Mouse (Mus musculus) heart, postnatal 14 days (tissue): ENCODE data around the gene Ascc3. TPM values are rescaled to one million over a fixed set of nuclear protein-coding genes. Genes with fewer than 3 reads are reported as not detected.

Experiments used
- DNase-seq, 2 experiments: peaks; one replicate each; pipeline ENCODE4 v3.0.0; 2021 to 2022
- intact Hi-C: fragments of 180-260 bp; cut with DNase I; formaldehyde crosslinking; loops from one replicate; pipeline ENCODE4 v1.15.1; 2025
- total RNA-seq, 2 experiments: library from RNA; stranded (reverse); gene quantifications; 2 replicates each; pipeline ENCODE4 v1.2.3; 2021

Gene Ascc3
- total RNA-seq, 2 experiments from 2014 or later: 13.5 to 14.2 TPM

- intact Hi-C loops: no loop called here
- DNase-seq: no peak
These were observed 141.0 kb downstream of the Ascc3 start for GRCm38 (mm10) chr10:50733459-50733858.

DNA sequence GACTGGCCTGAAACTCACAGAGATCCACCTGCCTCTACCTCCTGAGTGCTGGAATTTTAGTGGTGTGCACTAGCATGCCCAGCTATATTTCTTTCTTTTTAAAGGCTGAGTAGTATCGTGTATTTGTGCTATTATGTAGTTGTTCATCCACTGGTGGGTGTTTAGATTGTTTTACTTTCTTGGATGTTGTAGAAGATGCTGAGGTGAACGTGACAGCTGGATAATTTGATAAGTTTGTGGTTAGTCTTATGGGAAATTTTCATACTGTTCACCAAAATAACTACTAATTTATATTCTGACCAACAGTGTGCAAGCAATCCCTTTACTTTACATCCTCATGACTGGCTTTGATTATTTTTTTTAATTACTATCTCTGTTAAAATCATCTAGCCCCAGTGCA lies 169.6 kb downstream of the Ascc3 start:
- DNase-seq: no peak
- intact Hi-C loops: no loop called here

GRCm38 (mm10) chr10:50762984-50763383 lies 170.5 kb downstream of the Ascc3 start:
- DNase-seq: no peak
- intact Hi-C loops: no loop called here

GRCm38 (mm10) chr10:50763457-50764310 lies 171.2 kb downstream of the Ascc3 start:
- DNase-seq: no peak
- intact Hi-C loops: no loop called here

GRCm38 (mm10) chr10:50772811-50773210 lies 180.3 kb downstream of the Ascc3 start:
- no peak for DNase-seq

GRCm38 (mm10) chr10:50773846-50774245 lies 181.4 kb downstream of the Ascc3 start:
- intact Hi-C loops: no loop called here
- no peak for DNase-seq

More at GRCm38 (mm10) chr10:50772811-50773210, 180.3 kb downstream of the Ascc3 start:
- intact Hi-C loops: no loop called here

DNA sequence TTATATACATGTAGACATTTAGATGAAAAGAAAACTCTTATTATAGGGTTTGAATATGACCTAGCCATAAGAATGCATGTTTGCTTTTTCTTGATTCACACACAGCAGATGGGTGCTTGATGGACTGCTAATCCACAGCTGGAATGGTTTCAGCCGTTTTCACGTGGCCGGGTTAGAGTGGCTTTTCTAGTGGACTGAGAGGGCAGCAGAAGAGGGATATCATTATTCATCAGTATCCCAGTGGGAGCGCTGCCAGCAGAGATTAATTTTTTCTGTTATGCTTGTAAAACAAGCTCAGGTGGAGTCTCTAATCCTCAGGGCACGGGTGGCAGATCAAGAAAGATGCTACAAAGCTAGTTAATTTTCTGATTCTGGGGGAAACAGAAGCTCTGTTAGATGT lies 200.4 kb downstream of the Ascc3 start:
- DNase-seq: no peak
- intact Hi-C loops: no loop called here

DNA sequence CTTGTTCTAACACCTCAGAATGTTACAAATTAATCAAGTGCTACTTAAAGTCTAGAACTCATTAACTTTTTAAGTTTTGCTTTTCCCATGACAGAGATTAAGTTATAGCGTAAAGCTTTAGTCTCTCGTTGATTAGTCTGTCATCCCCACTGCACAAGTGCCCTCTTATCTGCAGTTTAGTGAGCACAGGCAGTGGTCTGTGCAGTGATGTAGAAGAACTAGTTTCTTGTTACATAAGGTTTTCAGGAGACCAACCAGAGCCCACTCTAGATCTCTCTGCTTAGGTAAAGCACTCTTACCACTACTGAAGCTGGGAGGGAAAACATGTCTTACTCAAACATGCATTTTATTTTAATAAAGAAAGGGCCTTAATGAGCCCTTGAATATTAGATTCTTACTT lies 209.1 kb downstream of the Ascc3 start:
- intact Hi-C loops: no loop called here
- no peak for DNase-seq

DNA sequence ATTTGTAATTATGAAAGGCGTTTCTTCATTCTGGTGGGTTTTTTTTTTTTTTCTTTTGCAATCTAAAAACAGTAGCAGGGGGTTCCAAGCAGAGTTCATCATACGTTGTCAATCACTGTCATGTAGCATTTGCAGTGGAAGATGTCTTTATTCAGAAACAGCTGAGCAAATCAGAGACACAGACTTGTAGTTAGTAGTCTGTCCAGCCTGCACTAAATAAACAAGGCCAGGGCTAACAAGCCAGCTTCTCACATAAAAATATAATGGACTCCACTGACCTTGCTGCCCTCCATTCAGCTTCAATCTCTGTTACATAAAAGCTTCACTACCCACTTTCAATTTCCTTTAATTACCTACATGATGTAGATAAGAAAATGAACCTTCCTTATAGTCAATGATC lies 209.9 kb downstream of the Ascc3 start:
- intact Hi-C loops: no loop called here
- DNase-seq: no peak

- intact Hi-C loops: no loop called here
- no peak for DNase-seq
These were observed 213.7 kb downstream of the Ascc3 start for GRCm38 (mm10) chr10:50806166-50806565.

- intact Hi-C loops: no loop called here
- no peak for DNase-seq
These were observed 229.9 kb downstream of the Ascc3 start for GRCm38 (mm10) chr10:50822363-50822762.

DNA sequence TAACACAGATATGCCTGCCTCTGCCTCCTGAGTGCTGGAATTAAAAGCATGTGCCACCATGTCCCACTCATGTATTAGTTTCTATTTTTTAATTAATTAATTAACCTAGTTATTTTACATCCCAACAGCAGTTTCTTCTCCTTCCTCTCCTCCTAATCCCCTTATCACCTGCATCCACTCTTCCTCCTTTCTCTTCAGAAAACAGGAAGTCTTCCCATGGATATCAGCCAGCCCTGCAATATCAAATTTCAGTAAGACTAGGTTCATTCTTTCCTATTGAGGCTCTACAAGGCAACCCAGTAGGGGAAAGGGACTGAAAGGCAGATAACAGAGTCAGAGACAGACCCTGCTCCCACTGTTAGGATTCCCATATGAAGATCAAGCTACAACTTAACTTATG lies 234.4 kb downstream of the Ascc3 start:
- no peak for DNase-seq
- intact Hi-C loops: no loop called here

DNA sequence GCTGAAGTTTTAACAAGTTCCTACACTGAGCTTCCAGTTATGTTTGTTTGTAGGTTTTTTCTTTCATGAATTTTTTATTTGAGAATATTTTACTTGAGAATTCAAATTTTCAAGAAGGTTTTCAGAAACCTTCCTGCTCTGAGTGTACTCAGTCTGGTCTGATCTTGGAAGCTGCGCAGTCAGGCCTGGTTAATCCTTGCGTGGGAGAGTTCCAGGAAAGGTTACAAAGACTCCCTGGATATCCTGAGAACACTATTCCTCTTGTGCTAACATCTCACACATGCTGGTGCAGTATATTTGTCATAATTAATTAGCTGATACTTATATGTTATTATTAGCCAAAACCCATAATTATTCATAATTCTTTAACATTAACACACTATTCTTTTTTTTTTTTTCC lies 242.1 kb downstream of the Ascc3 start:
- intact Hi-C loops: no loop called here
- DNase-seq: no peak

- DNase-seq: no peak
- intact Hi-C loops: no loop called here
These were observed 250.9 kb downstream of the Ascc3 start for GRCm38 (mm10) chr10:50843363-50843762.

DNA sequence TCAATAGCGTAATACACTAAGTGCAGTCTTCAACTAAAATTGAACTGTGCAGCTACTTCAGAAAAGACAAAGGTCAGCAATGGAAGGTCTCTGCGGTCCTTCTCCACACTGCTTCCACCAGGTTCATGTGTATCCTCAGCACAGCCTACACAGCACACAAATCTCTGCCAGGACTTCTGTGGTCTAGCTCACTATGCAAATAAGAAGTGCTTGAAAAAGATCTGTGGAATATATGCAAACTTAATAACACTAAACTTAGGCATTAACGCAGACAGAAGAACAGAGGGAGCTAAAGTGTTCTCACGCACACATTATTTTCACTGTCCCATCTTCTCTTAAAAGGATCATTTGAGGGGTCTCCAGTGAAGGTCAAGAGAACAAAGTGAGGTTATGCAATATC lies 275.7 kb downstream of the Ascc3 start:
- intact Hi-C loops: no loop called here
- DNase-seq: no peak

- intact Hi-C loops: no loop called here
- no peak for DNase-seq
These were observed 284.5 kb downstream of the Ascc3 start for GRCm38 (mm10) chr10:50876952-50877351.

DNA sequence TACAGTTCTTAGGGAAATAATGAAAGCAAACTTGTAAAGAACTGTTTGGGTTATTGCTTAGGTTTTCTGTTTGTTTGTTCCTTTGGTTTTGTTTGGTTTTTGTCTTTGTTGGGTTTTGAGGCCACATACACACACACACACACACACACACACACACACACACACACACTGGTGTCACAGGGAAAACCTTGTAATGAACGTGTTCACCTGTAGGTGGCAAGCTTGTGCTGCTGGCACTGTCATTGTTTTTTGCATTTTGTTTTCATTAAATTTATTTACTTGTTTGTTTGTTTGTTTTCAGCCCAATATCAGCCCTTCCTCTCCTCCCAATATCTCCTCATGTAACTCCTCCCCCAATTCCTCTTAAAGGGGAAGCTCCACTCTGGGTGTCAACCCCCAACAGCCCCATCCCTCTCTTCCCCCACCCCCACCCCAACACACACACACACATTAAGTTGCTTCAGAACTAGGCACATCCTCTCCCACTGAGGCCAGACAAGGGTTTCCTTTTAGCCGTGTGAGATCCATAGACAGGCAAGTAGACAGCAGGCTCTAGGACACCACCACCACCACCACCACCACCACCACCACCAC lies 289.1 kb downstream of the Ascc3 start:
- DNase-seq: peak in 1 of 2 experiments; percentile 19
- intact Hi-C loops: no loop called here

- DNase-seq: no peak
- intact Hi-C loops: no loop called here
These were observed 289.9 kb downstream of the Ascc3 start for GRCm38 (mm10) chr10:50882366-50882765.

DNA sequence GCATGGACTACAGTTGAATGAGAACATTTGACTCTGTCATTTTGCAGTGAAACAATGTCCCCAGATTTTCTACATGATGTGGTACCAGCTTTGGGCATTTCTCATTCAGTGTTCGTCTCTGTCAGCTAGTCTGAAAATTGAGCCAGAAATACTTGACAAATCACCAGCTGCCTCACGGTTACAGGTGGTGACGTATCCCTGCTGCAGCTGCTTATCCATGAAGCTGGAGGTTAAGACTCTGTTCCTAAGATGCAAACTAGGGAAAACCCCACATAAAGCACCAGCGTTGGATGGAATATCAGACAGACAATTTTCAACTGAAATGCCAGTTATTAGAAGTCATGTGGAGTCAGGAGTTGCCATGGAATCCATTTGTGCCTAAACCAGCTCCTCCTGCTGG lies 293.8 kb downstream of the Ascc3 start:
- no peak for DNase-seq

GRCm38 (mm10) chr10:50890621-50891020 lies 298.2 kb downstream of the Ascc3 start:
- intact Hi-C loops: loop anchor here (5.0 kb wide), 1 partner anchor 298 kb away; the partner anchor contains the start of gene Ascc3
- DNase-seq: no peak

More for the DNA sequence above, 293.8 kb downstream of the Ascc3 start:
- intact Hi-C loops: no loop called here

DNA sequence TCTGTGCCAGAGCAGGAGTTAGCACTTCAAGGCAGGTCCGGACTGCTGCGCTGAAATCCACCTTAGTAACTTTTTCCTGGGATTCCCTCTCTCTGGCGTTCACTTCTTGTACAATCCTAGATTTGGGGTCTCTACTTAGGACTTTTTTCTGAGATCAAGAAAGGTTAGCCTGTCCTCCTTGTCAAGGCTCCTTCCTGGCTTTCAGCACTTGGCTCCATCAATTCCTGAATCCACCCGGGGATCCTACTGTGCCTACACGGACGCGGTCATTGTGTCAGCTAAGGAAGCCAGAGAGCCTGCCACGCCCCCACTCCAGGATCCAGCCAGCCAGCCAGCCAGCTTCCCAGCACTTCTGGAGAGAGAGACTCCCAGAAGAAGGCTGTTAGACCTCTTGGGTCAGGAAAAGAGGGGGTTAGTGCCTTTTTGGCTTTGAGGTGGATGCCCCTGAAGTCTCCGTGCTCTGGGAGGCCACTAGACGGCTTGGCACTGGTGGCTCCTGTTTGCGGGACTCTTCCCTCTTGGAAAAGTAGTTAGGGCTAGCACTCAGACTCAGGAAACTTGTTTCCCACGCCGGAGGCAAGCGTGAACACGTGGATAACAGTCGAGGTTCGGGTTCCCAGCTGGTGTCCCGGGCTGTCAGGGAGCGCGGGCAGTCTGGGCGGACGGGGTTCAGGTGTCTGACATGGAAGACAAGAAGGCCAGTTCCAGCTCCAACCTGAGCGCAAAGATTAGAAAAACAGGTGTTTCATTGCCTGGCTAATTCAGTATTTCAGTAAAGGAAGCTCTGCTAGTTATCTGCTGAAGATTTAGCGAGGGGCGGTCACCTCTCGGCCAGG lies 299.6 kb downstream of the Ascc3 start:
- no peak for DNase-seq
- intact Hi-C loops: loop anchor here (5.0 kb wide), 1 partner anchor 300 kb away; the partner anchor contains the start of gene Ascc3
